Mouse (Mus musculus): ENCODE measurements around the gene Blmh. TPM values are rescaled to one million over a fixed set of nuclear protein-coding genes. Genes with fewer than 3 reads are reported as not detected.

Blmh gene
- polyA plus RNA-seq, 1 experiment, result 52.0 TPM

DNA sequence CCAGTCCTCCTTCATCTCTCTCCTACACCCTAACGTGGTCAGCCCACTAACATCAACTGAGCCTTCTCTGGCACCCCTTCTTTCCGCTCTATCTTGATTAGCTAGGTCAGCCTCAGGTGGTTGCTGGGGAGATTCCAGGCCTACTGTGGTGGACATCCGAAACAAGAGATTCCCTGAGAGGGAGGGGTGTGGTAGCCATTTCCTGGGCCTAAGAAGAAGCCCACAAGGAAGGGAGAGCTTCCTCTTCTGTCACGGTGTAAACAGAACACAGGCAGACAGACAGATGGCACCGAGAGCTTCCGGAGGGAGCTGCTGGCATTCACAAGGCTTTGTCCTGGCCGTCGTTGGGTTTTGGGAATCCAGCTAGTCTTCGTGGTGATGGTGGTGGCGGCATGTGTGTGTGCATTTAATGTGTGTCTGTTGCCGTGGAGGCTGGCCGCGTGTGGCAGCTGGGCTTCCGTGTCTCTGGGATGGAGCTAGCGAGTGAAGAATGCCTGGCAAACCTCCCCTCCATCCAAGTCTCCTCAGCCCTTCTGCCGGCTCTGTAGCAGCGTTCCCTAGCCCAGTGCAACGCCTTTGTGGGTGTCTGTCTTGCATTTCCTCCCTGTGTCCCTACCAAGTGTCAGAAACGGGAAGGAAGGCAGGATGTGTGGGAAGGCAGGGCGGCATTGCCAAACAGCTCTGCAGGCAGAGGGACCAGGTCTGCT is 71.5 kb downstream of the Blmh start:
- TF ChIP-seq POLR2A (IDR thresholded peaks at IDR 0.05; ENCODE audit: borderline replicate concordance, low read depth, low read length) (no peak), CTCF (IDR thresholded peaks at IDR 0.05; ENCODE audit: low read depth, low read length) (0 out of 2 replicates have a peak, but pooled peaks have one; percentile 7)
- H3K4me3 ChIP-seq (ENCODE audit: insufficient read depth, low read length), result peak overlapping the region; percentile 44
- H3K27ac ChIP-seq (ENCODE audit: insufficient read depth, low read depth, low read length), result peak overlapping the region; percentile 5; the same call in 1 of the 2 replicates
- peaks cover 45% of the 10 kb centered on the region for H3K4me1 ChIP-seq (ENCODE audit: control insufficient read depth, insufficient read depth, low read length)

DNA sequence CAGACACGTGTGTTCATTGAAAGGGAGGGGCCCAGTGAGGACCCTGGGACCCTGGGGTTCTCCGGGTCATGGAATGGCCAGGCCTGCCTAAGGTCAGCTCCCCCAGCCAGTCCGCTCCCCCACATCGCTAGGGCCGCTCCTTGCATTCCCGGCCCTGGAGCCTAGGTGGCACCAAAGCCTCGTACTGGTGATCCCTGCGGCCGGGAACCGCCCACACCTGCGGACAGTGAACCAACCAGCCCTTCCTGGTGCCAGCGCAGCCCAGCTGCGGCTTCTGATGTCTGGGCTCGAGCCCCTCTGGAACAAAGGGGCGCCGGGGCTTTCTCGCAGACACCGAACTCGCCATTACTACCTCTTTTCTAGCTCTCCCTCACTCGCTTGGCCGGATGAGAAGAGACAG is 72.7 kb downstream of the Blmh start:
- Histone ChIP-seq H3K4me3 (ENCODE audit: insufficient read depth, low read length) (peak overlapping the region; percentile 57), H3K4me1 (ENCODE audit: control insufficient read depth, insufficient read depth, low read length) (peaks cover 38% of the 10 kb centered on the region), H3K27ac (ENCODE audit: insufficient read depth, low read depth, low read length) (no peak overlapping the region)
- TF ChIP-seq POLR2A (IDR thresholded peaks at IDR 0.05; ENCODE audit: borderline replicate concordance, low read depth, low read length) (no peak), CTCF (IDR thresholded peaks at IDR 0.05; ENCODE audit: low read depth, low read length) (peak; percentile 44; the same call in 1 of the 2 replicates)

DNA sequence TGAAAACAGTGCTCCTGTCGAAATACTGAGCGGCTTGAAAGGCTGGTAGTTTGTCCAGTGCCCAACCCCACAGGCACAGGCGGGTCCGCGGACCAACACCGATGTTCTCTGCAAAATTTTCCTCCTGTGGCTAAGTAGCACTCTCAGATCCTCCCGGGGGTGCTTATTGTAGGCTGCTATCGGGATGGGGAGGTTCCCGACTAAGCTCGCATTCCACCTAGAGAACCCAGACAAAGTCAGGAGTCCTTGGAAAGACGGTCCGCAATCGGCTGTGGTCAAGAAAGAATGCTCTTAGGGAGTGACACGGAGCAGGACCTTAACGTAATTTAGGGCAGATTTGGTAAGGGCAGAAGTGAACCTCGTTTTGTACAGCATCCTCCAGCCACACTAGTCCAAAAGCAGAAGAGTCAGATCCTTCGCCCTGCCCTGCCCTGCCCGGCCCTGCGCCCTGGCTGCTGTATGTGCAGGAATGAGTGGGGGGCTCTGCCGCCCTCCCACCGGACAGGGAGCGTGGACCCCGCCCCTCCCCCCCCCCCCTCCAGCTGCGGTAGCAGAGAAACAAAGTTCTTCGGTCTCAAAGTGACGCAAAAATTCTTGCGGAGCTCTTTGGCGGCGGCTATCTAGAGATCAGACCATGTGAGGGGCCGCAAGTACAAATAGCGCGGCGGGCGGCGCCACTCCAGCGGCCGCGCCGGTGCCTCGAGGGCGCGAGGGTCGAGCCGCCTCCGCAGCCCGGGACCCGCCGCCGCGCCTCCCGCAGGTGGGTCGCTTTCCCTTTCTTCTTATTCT is 73.5 kb downstream of the Blmh start, which contains the start of gene Slc6a4:
TSS of gene Slc6a4 (plus strand) at position 688 of the 789 bp plus-strand sequence.
- H3K4me3 ChIP-seq (ENCODE audit: insufficient read depth, low read length), result peak within 1 kb of the TSS; percentile 57
- TF ChIP-seq POLR2A (IDR thresholded peaks at IDR 0.05; ENCODE audit: borderline replicate concordance, low read depth, low read length) (no peak), CTCF (IDR thresholded peaks at IDR 0.05; ENCODE audit: low read depth, low read length) (no peak)
- no peak within 1 kb of the TSS for H3K27ac ChIP-seq (ENCODE audit: insufficient read depth, low read depth, low read length)
- peaks cover 33% of the 10 kb centered on the region for H3K4me1 ChIP-seq (ENCODE audit: control insufficient read depth, insufficient read depth, low read length)

DNA sequence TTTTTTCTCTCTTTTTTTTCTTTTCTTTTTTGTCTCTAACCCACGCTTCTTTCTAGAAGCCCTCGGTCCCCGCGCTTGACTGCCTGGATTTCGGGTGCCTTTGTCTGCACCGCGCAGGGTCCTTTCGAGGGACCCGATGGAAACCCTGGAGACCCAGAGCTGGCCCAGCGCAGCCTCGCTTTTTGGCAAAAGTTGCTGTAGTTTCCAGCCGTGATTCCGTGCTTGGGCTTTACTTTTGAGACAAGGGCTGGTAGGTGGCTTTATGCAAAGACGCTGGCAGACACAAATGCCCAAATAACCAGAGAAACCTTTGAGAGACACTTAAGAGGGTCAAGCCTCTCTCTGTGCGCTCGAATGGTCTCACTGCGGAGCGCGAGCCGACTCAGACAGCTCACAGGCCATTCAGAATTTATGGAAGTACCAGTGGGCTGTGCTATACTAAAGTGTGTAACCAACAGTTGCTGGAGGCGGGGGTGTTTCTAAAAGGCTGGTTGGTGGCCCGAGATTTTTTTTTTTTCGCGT is 74.2 kb downstream of the Blmh start:
- TF ChIP-seq POLR2A (IDR thresholded peaks at IDR 0.05; ENCODE audit: borderline replicate concordance, low read depth, low read length), result no peak
- TF ChIP-seq CTCF (IDR thresholded peaks at IDR 0.05; ENCODE audit: low read depth, low read length), result no peak
- no peak overlapping the region for H3K27ac ChIP-seq (ENCODE audit: insufficient read depth, low read depth, low read length)
- H3K4me3 ChIP-seq (ENCODE audit: insufficient read depth, low read length), result peak overlapping the region; percentile 35
- H3K4me1 ChIP-seq (ENCODE audit: control insufficient read depth, insufficient read depth, low read length), result peaks cover 27% of the 10 kb centered on the region

DNA sequence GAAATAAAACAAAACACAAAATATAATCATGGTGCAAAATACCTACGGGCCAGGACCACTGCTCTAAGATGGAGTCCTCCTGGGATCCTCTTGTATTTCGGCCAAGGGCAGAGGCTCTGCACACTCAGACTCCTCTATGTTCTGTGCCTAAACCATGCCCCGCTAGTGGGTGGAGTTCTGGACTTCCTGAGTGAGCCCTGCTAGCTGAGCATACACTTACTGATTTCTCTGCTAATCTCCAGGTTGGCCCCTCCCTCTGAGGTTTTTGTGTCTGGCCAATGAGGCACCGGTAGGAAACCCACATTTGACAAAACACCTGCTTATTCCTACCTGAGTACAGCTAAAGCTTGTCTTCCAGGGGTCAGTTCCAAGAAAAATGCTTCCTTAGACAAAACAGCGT is 76.1 kb downstream of the Blmh start:
- H3K4me3 ChIP-seq (ENCODE audit: insufficient read depth, low read length), result no peak overlapping the region
- no peak overlapping the region for H3K27ac ChIP-seq (ENCODE audit: insufficient read depth, low read depth, low read length)
- TF ChIP-seq CTCF (IDR thresholded peaks at IDR 0.05; ENCODE audit: low read depth, low read length) (no peak), POLR2A (IDR thresholded peaks at IDR 0.05; ENCODE audit: borderline replicate concordance, low read depth, low read length) (no peak)
- peaks cover 19% of the 10 kb centered on the region for H3K4me1 ChIP-seq (ENCODE audit: control insufficient read depth, insufficient read depth, low read length)

DNA sequence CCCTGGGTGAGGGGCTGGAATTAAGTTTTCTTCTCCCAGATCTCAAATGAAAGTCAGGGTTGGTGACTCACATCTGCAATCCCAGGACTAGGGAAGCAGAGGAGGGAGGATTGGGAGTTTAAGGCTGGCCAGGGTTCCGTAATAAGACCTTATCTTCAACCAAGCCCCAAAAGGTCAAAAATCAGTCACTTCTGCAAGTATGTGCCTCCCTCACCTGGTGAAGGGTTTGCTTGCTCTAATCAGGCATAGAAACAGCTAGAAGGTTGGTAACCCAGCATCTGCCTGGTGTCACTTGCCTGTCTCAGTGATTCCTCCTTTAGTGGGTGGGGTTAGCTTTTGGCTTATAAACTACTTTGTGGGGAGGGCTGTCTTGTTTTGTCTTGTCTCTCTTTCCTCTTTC is 77.8 kb downstream of the Blmh start:
- H3K4me1 ChIP-seq (ENCODE audit: control insufficient read depth, insufficient read depth, low read length), result peaks cover 5% of the 10 kb centered on the region; the same call in 1 of the 2 replicates
- no peak overlapping the region for H3K4me3 ChIP-seq (ENCODE audit: insufficient read depth, low read length)
- TF ChIP-seq POLR2A (IDR thresholded peaks at IDR 0.05; ENCODE audit: borderline replicate concordance, low read depth, low read length), result no peak
- TF ChIP-seq CTCF (IDR thresholded peaks at IDR 0.05; ENCODE audit: low read depth, low read length), result no peak
- no peak overlapping the region for H3K27ac ChIP-seq (ENCODE audit: insufficient read depth, low read depth, low read length)

DNA sequence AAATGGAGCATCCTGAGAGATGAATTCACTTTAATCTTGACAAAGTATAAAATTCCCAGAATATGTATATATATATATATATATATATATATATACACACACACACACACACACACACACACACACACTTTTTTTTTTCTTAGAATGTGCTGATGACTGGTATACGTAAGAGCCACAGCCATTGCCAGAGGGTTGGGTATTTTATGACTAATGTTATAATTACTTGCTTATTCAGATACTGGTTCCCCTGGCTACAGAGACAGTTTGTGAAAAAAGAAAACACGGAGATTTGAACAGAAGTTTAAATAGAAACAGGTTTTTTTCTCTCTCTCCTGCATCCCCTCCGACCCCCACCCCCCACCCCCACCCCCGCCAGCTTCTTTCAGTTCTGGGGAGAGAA is 81.3 kb downstream of the Blmh start:
- H3K4me1 ChIP-seq (ENCODE audit: control insufficient read depth, insufficient read depth, low read length), result peaks cover 2% of the 10 kb centered on the region; the same call in 1 of the 2 replicates
- H3K27ac ChIP-seq (ENCODE audit: insufficient read depth, low read depth, low read length), result no peak overlapping the region
- no peak overlapping the region for H3K4me3 ChIP-seq (ENCODE audit: insufficient read depth, low read length)
- TF ChIP-seq CTCF (IDR thresholded peaks at IDR 0.05; ENCODE audit: low read depth, low read length) (no peak), POLR2A (IDR thresholded peaks at IDR 0.05; ENCODE audit: borderline replicate concordance, low read depth, low read length) (no peak)

DNA sequence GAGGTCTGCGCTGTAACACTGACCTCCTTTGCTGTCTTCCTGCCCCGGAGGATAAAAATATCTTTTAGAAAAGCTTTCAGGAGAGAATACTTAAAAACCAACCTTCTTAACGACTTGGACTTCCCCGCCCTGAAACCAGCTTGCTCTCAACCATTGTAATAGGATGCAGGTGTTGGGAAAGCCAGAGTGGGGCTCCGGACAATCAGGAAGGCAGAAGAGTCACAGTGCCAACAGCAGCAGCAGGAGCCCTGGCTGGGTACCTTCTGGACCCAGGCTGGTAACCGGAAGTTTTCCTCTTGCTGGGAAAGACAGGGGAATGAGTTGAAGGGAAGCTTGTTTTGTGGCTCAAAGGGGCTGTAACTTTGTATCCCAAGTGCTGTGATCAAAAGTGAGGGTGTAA is 82.0 kb downstream of the Blmh start:
- H3K27ac ChIP-seq (ENCODE audit: insufficient read depth, low read depth, low read length), result no peak overlapping the region
- TF ChIP-seq POLR2A (IDR thresholded peaks at IDR 0.05; ENCODE audit: borderline replicate concordance, low read depth, low read length) (no peak), CTCF (IDR thresholded peaks at IDR 0.05; ENCODE audit: low read depth, low read length) (no peak)

DNA sequence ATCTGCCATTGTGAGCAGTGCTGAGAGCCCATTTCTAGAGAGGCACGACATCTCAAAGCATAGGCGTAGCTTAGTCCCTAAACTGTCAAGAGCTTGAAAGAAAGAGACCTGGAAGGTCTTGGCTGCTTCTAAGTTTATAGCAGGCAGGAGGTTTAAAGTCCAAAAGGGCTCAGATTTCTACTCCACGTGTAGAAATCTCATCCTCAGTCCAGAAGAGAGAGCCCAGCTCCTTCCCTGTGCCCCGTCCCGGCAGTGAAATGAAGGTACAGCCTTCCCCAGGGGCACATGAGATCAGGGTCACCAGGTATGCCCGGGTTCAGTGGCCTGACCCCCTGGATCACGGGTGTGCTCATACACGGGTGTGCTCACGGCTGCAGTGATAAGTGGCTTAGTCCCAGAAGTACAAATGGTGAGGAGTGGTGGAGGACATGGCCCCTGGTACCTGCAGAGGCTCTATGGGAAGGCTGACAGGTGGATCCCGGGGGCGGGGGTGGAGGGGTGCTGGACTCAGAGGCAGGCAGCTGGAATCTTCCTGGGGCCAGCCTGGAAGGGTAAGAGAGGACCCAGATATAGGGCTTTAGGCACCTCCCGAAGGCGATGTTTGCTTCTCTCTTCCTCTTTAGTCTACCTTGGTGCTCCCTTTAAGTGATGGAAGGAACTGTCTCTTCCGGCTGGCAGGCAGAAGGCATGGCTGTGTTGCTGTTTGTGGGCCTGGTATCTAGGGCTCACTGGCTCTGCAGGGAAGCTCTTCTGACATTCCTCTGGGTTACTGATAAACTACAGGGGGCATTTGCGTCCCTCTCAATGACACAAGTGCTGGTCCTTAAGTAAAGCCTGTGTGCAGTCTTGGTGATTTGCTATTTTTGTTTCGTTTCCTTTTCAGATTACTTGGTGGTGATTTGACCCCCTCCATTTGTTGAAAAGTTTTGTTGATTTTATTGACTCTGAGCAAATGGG is 84.7 kb downstream of the Blmh start:
- no peak for TF ChIP-seq POLR2A (IDR thresholded peaks at IDR 0.05; ENCODE audit: borderline replicate concordance, low read depth, low read length)
- TF ChIP-seq CTCF (IDR thresholded peaks at IDR 0.05; ENCODE audit: low read depth, low read length), result no peak
- no peak overlapping the region for H3K27ac ChIP-seq (ENCODE audit: insufficient read depth, low read depth, low read length)
- no peaks in the 10 kb centered on the region for H3K4me1 ChIP-seq (ENCODE audit: control insufficient read depth, insufficient read depth, low read length)
- H3K4me3 ChIP-seq (ENCODE audit: insufficient read depth, low read length), result no peak overlapping the region

More for the DNA sequence above, 82.0 kb downstream of the Blmh start:
- Histone ChIP-seq H3K4me1 (ENCODE audit: control insufficient read depth, insufficient read depth, low read length) (no peaks in the 10 kb centered on the region), H3K4me3 (ENCODE audit: insufficient read depth, low read length) (no peak overlapping the region)
